Mouse (Mus musculus) retina, adult 2 months (tissue): Measurements from ENCODE around the gene Hoxd4.

Source experiments
- DNase-seq: peaks from one replicate; pipeline ENCODE4 v3.0.0-alpha.2; 2012; ENCODE audit warnings: low read depth, low spot score

Gene Hoxd4

GRCm38 (mm10) chr2:74727640-74728302 is 16.0 kb downstream of the Hoxd4 start:
- DNase-seq: no peak

GRCm38 (mm10) chr2:74728303-74728680 is 16.6 kb downstream of the Hoxd4 start:
- no peak for DNase-seq

GRCm38 (mm10) chr2:74730331-74730730 is 18.6 kb downstream of the Hoxd4 start:
- no peak for DNase-seq

- DNase-seq: no peak
Measured at GRCm38 (mm10) chr2:74731055-74731454, 19.3 kb downstream of the Hoxd4 start.

GRCm38 (mm10) chr2:74731799-74732512 is 20.2 kb downstream of the Hoxd4 start:
- DNase-seq: no peak

GRCm38 (mm10) chr2:74732513-74733316 is 21.0 kb downstream of the Hoxd4 start:
- no peak for DNase-seq

GRCm38 (mm10) chr2:74733317-74733661 is 21.6 kb downstream of the Hoxd4 start:
- DNase-seq: no peak

- no peak for DNase-seq
Measured at GRCm38 (mm10) chr2:74733765-74734164, 22.0 kb downstream of the Hoxd4 start.

GRCm38 (mm10) chr2:74734451-74734850 is 22.7 kb downstream of the Hoxd4 start:
- no peak for DNase-seq

- DNase-seq: no peak
Measured at GRCm38 (mm10) chr2:74734996-74735811, 23.5 kb downstream of the Hoxd4 start.

- no peak for DNase-seq
Measured at GRCm38 (mm10) chr2:74735851-74736687, 24.3 kb downstream of the Hoxd4 start.

GRCm38 (mm10) chr2:74736688-74737577 is 25.2 kb downstream of the Hoxd4 start:
- DNase-seq: no peak

- DNase-seq: no peak
Measured at GRCm38 (mm10) chr2:74737578-74738070, 25.9 kb downstream of the Hoxd4 start.

- DNase-seq: no peak
Measured at GRCm38 (mm10) chr2:74738623-74739475, 27.1 kb downstream of the Hoxd4 start.

GRCm38 (mm10) chr2:74739476-74739800 is 27.7 kb downstream of the Hoxd4 start:
- DNase-seq: no peak

- no peak for DNase-seq
Measured at GRCm38 (mm10) chr2:74739869-74740268, 28.1 kb downstream of the Hoxd4 start.

GRCm38 (mm10) chr2:74740311-74741091 is 28.8 kb downstream of the Hoxd4 start:
- no peak for DNase-seq
